Mouse (Mus musculus) liver, embryonic 14.5 days (tissue): ENCODE results near the gene Hivep3.

Experiments
- CTCF ChIP-seq: IDR thresholded peaks from 2 replicates; pipeline ENCODE4 v1.5.1; 2016; ENCODE audit warnings: antibody characterized with exemption, low read depth, control low read depth
- EP300 ChIP-seq: IDR thresholded peaks from 2 replicates; pipeline ENCODE4 v1.6.1; 2016; ENCODE audit warnings: antibody characterized with exemption, low read depth

DNA sequence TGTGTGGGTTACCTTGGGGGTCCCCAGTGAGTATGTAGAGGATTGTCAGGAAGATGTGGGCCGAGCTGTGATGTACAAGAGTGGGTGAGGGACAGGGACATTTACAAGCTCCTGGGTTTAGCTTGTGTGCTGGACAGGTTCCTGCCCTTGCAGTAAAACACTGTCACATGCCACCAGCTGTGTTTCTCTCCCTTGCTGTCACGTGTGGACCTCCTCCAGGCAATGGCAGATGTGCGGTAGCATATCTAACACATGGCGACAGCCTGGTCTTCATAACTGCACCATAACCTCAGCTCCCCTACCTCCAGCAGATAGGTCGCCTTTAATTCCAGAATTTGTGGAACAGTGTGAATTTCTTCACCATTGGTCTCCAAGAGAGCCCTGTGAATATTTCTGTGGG, 161.9 kb downstream of the Hivep3 start:
- TF ChIP-seq CTCF (no peak), EP300 (no peak)
